21 mouse cellular contexts compared by ENCODE assay signal in the genomic region with DNA sequence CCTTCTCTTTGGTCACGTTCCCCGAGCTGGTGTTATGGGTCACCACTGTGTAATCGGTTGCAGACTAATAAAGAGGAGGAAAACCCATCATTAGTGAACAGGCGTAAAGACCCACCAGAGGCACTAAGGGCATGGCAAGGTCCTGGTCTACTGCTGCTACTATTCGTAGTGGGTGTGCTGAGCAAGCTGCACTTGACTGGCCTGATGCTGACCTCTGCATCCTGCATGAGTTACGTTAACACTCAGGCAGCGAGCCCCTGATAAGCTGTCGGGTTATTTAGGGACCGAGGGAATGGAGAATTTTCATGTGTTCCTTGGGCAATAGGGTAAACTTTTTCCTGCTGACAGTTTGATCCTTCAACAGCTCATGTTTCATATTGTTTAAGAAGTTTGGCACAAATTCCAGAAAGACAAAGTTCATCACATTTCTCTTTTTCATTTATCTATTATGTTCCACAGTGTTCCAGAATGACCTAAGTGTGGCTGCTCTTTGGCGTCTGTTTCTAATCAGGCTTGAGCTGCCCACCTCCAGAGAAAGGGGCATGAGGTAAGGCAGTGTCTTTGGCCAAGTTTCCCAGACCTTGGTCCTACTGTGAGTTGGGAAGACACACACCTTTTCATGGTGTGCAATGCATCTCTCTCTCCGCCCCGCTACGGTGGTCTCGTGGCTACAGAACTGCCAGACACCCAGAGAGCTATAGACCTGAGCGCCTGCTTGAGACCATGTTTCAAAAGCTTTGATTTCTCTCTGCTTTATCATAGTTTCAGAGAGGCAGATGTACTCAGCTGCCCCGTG. TPM values are rescaled to one million over a fixed set of nuclear protein-coding genes. Genes with fewer than 3 reads are reported as not detected.
DNase-seq lines count a peak whose midpoint lies in the region; ATAC-seq and TF ChIP-seq lines count a peak whose summit lies in the region.
"Had no signal": no experiment of that assay in that cellular context is flagged by ENCODE, and none has a peak within 500 bp of the region (broad histone marks: within the 10 kb centered on the region; RNA-seq: fewer than 3 reads in every experiment).

No protein-coding gene starts in this region.

- DNase-seq in heart, adult 18-20 months: no peak
- no peak for DNase-seq in lung, adult 2 months
- DNase-seq in NIH3T3 (ENCODE audit: low read depth): peak; percentile 28
- peak; percentile 49 for DNase-seq in adipocyte (ENCODE audit: low spot score)
- DNase-seq: adrenal gland, postnatal 14 days; cerebellum, adult 2 months; cerebellum, postnatal 25 days; gastrocnemius, postnatal 25 days; kidney, adult 18-20 months; kidney, postnatal 14 days; left cerebral cortex, postnatal 4 days; liver, postnatal 0 days had no signal

- no peak for TF ChIP-seq POLR2A in lung, adult 2 months (IDR thresholded peaks at IDR 0.05; ENCODE audit: borderline replicate concordance, extremely low read depth, low read depth, low read length)

- no peaks in the 10 kb centered on the region for H3K9me3 ChIP-seq in heart, embryonic 14.5 days (ENCODE audit: control insufficient read depth, low read length)
- H3K9me3 ChIP-seq in lung, embryonic 16.5 days (ENCODE audit: control insufficient read depth, low read length): no peaks in the 10 kb centered on the region
- no peaks in the 10 kb centered on the region for H3K9me3 ChIP-seq in kidney, embryonic 16.5 days (ENCODE audit: low read length)
- H3K9me3 ChIP-seq: embryonic facial prominence, embryonic 10.5 days had no signal

- H3K27ac ChIP-seq in heart, embryonic 14.5 days (replicated peaks in 1 of 2; ENCODE audit: control insufficient read depth in 1 of 2, insufficient read depth in 1 of 2, low read depth in 2 of 2, low read length in 2 of 2): no peak overlapping the region
- H3K27ac ChIP-seq in lung, embryonic 16.5 days (ENCODE audit: low read length): no peak overlapping the region
- no peak overlapping the region for H3K27ac ChIP-seq in kidney, embryonic 16.5 days (ENCODE audit: low read length)
- H3K27ac ChIP-seq: embryonic facial prominence, embryonic 10.5 days; hindbrain, embryonic 14.5 days had no signal

- TF ChIP-seq CTCF in lung, adult 2 months (IDR thresholded peaks at IDR 0.05; ENCODE audit: insufficient read depth, low read length): no peak

- no peak overlapping the region; the same call in 1 of the 2 replicates for H3K4me2 ChIP-seq in heart, embryonic 14.5 days (ENCODE audit: low read length)
- H3K4me2 ChIP-seq in lung, embryonic 16.5 days (ENCODE audit: low read depth, low read length): no peak overlapping the region
- no peak overlapping the region for H3K4me2 ChIP-seq in kidney, embryonic 16.5 days (replicated peaks; ENCODE audit: low read depth, low read length)
- H3K4me2 ChIP-seq: hindbrain, embryonic 14.5 days; liver, embryonic 11.5 days had no signal

- WGBS in heart, embryonic 14.5 days: 37% methylated on average over 16 of the region's 16 CpGs
- 54% methylated on average over 16 of the region's 16 CpGs for WGBS in lung, embryonic 16.5 days
- WGBS in lung, adult 2 months: 64% methylated on average over 16 of the region's 16 CpGs
- 70% methylated on average over 16 of the region's 16 CpGs for WGBS in kidney, embryonic 16.5 days

- no peak overlapping the region for H3K9ac ChIP-seq in heart, embryonic 14.5 days (ENCODE audit: low read length)
- no peak overlapping the region for H3K9ac ChIP-seq in lung, embryonic 16.5 days (ENCODE audit: low read length)
- no peak overlapping the region for H3K9ac ChIP-seq in kidney, embryonic 16.5 days (replicated peaks; ENCODE audit: low read length)
- H3K9ac ChIP-seq: hindbrain, embryonic 14.5 days; liver, postnatal 0 days had no signal

- H3K4me1 ChIP-seq in heart, embryonic 14.5 days (ENCODE audit: control insufficient read depth in 2 of 2, insufficient read depth in 2 of 2, low read length in 2 of 2): peaks cover 7 to 12% of the 10 kb centered on the region in 2 experiments
- no peaks in the 10 kb centered on the region for H3K4me1 ChIP-seq in lung, embryonic 16.5 days (replicated peaks; ENCODE audit: control insufficient read depth, insufficient read depth, low read length)
- no peaks in the 10 kb centered on the region; the same call in 1 of the 2 replicates for H3K4me1 ChIP-seq in lung, adult 2 months (ENCODE audit: control insufficient read depth, insufficient read depth, low read length)
- H3K4me1 ChIP-seq in kidney, embryonic 16.5 days (ENCODE audit: insufficient read depth, low read length): no peaks in the 10 kb centered on the region

- peak; percentile 64; the same call in 1 of the 2 replicates for ATAC-seq in heart, embryonic 14.5 days (ENCODE audit: insufficient number of reproducible peaks, insufficient read depth, low FRiP score, low read depth)
- ATAC-seq in lung, embryonic 16.5 days (ENCODE audit: low read depth): peak; percentile 34; the same call in 1 of the 2 replicates
- ATAC-seq in kidney, embryonic 16.5 days (ENCODE audit: low FRiP score, low TSS enrichment): no peak
- ATAC-seq: activated CD4-positive, CD25-positive, alpha-beta regulatory T cell, adult 4 months; forebrain, embryonic 16.5 days; inflammation-experienced regulatory T-cells, adult 6 months; liver, postnatal 0 days had no signal

- H3K27me3 ChIP-seq in heart, embryonic 14.5 days (ENCODE audit: control insufficient read depth, insufficient read depth, low read length): peaks cover 4% of the 10 kb centered on the region; the same call in 1 of the 2 replicates
- H3K27me3 ChIP-seq in lung, embryonic 16.5 days (ENCODE audit: control insufficient read depth, insufficient read depth, low read depth, low read length): no peaks in the 10 kb centered on the region
- no peaks in the 10 kb centered on the region for H3K27me3 ChIP-seq in kidney, embryonic 16.5 days (ENCODE audit: insufficient read depth, low read length)

- no peaks in the 10 kb centered on the region; the same call in 1 of the 2 replicates for H3K36me3 ChIP-seq in heart, embryonic 14.5 days (ENCODE audit: control insufficient read depth, insufficient read depth, low read length)
- H3K36me3 ChIP-seq in lung, embryonic 16.5 days (ENCODE audit: control insufficient read depth, insufficient read depth, low read length): no peaks in the 10 kb centered on the region
- no peaks in the 10 kb centered on the region for H3K36me3 ChIP-seq in kidney, embryonic 16.5 days (ENCODE audit: insufficient read depth, low read length)

- no peak overlapping the region for H3K4me3 ChIP-seq in heart, embryonic 14.5 days (ENCODE audit: control insufficient read depth in 1 of 2, insufficient read depth in 1 of 2, low read depth in 1 of 2, low read length in 2 of 2)
- no peak overlapping the region for H3K4me3 ChIP-seq in lung, embryonic 16.5 days (ENCODE audit: low read length)
- H3K4me3 ChIP-seq in lung, adult 2 months (replicated peaks; ENCODE audit: extremely low read depth, low read depth, low read length): no peak overlapping the region
- H3K4me3 ChIP-seq in kidney, embryonic 16.5 days (ENCODE audit: low read length): no peak overlapping the region
- H3K4me3 ChIP-seq: embryonic facial prominence, embryonic 10.5 days had no signal

RNA-seq across cellular contexts. Expression of a gene that starts 13.7 kb away (rescaled TPM):
- 6.3 and 7.5 TPM in 2 replicates for polyA plus RNA-seq in heart, embryonic 14.5 days (2014; fragmentation: Nextera tagmentation; extraction: Ambion mirVana)
- total RNA-seq in heart, adult 18-20 months (2021): 1 to 10 TPM; 1.4 TPM
- polyA plus RNA-seq in lung, embryonic 16.5 days (2015; fragmentation: Nextera tagmentation; extraction: Ambion mirVana): 17.9 and 18.2 TPM in 2 replicates
- 7.5 and 12.5 TPM in 2 replicates for polyA plus RNA-seq in lung, adult 2 months (2012; rRNA removed)
- polyA plus RNA-seq in kidney, embryonic 16.5 days (2015; fragmentation: Nextera tagmentation; extraction: Ambion mirVana): 9.4 and 9.8 TPM in 2 replicates

Comparison
In these comparisons a context has a peak if more than half of its experiments do, and no peak if none do; other contexts are left out.
1. DNase-seq: peak in NIH3T3 (single experiment) and adipocyte (single experiment); none in heart, adult 18-20 months (0 of 2) and lung, adult 2 months (single experiment).